Mouse (Mus musculus): Measurements from ENCODE around the gene Pgp.
A peak's percentile ranks its signal among the peaks of the same experiment; 100 is the strongest.
"Not testable (repeated sequence)": the region's sequence is repeated elsewhere in the genome, so short reads cannot be mapped to it uniquely, and the experiment has no call there.

Pgp gene

DNA sequence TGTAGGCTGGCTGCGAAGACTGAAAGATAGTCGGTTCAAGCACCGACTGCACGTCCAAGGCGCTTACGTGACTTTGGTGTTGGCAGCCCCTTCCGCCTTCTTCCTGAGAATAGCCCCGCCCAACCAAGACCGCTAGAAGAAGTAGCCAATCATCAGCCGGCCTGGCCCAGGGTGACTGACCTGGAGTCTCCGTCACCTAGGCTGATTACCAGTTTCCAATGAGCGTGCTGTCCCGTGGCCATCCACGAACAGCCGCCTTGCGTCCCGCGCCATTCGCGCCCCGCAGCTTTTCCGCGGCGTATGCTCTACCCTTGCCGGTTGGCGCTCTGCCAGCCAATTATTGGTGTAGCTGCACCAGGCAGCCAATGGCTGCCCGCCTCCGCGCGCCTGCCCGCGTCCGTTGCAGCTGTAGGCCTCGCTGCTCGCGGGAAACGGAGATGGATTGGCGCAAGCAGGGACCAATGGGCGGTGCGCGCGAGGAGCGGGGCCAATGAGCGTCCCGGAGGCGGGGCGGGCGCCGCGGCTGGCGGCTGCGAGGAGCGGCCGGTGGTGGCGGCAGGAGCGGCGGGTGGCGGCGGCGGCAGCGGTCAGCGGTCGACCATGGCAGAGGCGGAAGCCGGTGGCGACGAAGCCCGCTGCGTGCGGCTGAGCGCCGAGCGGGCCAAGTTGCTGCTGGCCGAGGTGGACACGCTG is at the start of gene Pgp, which contains the start of gene E4f1:
TSS of gene Pgp (plus strand) at position 483 of the 693 bp plus-strand sequence.
TSS of gene E4f1 (minus strand) at position 404 of the 693 bp plus-strand sequence.
- peak; percentile 99 for DNase-seq (ENCODE audit: low spot score)

DNA sequence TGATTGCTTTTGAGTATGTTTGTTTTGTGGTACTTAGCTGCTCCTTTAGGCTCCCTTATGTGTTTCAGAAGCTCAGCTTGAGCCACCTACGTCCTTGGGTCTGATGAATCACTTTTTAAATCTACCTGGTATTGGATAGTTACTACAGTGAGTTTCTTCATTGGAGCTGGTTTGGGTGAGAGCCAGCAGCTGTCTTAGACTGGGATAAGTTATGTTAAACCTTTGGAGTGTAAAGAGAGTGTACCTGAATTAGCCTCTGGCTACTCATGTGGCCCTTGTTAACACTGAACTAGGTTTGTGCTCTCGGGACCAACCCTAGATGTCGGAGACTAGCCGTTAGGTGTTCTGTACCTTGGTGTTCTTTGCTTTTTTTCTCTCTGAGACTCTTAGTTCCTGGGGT is 47.1 kb upstream of the Pgp start:
- no peak for DNase-seq (ENCODE audit: low spot score)

DNA sequence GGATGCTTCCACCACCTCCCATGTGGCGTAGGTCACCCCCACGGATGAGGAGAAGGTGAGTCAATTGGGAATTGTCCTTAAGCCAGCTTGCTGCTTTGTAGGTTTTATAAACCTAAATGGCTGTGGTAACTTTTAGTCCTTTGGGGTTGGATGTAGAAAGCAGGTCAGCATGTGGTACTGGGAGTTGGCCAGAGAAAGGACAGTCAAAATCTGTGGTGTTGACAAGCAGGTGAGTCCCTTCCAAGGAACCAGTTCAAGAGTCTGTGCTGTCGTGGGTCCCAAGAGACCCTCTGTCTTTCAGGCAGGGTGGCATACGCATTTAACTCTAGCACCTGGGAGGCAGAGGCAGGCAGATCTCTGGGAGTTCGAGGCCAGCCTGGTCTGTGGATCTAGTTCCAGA is 45.7 kb upstream of the Pgp start:
- no peak for DNase-seq (ENCODE audit: low spot score)

DNA sequence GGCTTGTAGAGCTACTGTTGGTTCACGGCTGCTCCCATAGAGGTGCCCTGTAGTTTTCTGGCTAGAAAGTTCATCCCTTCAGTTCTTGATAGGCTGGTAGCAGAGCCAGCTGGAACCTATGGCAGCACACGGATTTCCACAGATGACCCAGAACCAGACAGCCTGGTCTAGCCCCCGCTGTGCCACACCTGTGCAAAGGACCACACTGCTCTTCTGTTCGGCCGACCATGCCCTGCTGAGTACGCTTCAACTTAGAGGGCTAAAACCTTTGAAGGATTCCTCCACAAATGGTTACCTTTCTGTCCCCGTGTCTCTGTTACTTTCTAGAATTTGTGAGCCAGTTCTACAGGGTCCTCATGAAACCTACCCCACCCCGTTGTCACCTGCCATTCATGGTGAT is 44.9 kb upstream of the Pgp start:
- DNase-seq (ENCODE audit: low spot score), result not testable (repeated sequence)

DNA sequence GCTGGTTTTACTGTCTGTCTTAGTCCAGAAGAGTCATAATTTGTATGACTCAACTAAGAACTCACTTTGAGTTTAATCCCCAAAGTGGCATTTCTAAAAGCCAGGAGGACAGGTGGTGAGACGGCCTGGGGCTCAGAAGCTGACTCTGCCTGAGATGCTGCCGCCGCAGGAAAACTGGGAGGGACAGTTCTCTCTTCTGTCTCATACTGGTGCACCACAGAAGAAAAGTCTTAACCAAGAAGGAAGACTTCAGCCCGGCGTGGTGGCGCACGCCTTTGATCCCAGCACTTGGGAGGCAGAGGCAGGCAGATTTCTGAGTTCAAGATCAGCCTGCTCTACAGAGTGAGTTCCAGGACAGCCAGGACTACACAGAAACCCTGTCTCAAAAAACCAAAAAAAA is 44.3 kb upstream of the Pgp start:
- DNase-seq (ENCODE audit: low spot score), result no peak

DNA sequence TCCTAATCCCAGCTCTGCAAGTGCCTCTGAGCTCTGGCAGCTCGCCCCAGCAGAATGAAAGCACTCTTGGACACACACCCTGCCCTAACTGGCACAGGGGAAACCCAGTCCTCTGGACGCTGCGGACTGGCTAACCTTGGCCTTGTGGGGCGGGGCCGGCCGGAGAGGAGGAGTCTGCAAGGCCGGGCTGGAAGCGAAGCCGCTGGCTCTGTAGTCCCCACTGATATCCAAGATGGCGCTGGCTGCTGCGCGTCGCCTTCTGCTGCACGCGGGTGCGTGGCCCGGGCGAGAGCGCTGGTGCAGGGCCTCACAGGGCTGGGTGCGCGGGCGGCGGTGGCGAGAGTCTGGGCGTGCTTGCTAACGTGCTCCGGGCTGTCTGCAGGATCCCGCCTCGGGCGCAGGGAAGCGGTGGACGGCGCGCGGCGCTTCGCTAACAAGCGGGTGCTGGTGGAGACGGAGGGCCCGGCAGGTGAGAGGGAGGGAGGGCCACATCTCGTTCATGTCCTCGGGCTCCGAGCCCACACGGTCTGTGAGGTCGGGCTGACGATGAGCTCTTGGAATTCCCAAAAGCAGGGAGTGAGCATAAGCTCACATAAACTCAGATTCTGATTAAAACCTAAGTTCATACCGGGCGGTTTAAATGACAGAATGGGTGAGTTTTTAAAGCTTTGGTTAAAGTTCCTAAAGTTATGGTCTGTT is 43.6 kb upstream of the Pgp start, which contains the start of gene Eci1:
TSS of gene Eci1 (plus strand) at position 171 of the 699 bp plus-strand sequence.
- DNase-seq (ENCODE audit: low spot score), result peak; percentile 96

DNA sequence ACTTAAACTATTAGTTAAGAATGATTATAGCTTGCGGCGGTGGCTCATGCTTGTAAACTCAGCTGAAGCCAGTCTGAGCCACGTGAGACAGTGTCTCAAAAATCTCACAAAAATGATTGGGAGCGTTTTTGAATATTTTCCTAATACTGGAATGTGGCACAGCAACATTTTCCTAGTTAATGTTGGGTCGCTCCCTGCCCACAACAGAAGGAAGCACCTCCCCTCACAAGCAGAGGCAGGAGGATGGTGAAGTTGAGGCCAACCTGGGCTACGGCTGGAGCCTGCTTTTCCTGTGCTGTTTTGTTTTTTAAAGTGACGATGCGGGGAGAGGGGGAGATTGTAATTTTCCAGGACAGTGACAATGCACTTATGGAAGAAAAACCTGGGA is 43.0 kb upstream of the Pgp start:
- DNase-seq (ENCODE audit: low spot score), result no peak

DNA sequence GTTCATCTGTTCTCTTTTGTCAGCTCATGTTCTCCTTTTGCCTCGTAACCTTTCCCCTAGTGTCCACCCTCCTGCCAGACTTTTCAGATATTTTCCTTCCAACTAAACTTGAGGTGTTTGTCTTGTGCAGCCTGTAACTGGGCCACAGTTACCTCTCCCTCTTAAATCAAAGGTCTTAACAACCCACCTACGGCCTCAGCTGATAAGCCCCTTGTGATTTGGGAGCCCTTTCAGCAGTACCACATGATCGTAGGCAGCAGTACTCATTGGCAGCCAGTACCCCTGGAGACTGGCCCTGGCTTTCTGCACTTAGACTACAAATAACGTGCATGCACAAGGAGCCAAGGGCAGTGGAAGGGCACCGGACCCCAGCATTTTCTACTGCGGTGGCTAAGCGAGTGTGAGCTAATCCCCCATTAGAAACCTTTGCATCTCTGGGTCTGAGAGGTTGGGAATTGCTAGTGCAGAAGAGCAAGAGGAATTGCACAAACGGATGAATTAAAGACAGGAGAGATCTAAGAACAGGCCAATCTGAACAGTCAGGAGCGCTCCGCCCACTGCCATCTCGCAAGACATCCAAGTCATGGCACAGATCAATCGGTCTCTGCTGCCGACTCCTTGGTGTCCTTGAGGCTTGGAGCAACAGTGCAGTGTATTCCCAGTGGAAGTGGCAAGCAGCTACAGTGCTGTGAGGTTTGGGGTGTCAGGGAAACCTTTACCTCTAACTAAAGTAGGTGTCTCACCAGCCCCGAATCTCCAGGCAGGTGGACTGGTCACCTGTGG is 40.8 kb upstream of the Pgp start:
- no peak for DNase-seq (ENCODE audit: low spot score)

DNA sequence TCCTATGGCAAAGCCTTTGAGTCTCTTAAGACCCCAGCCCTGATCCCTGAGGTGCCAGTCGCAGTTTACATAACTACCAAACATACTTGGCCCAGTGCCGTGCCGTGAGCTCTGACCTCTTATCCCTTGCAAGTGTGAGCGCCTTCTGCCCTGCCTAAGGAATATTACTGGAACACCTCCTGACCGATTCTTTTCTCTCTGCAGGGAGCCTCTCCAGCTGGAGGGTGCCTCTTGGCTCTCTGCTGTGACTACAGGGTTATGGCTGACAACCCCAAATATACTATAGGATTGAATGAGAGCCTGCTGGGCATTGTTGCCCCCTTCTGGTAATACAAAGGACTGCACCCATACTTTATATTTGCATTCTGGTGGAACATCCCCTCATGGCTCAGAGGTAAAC is 33.2 kb upstream of the Pgp start:
- no peak for DNase-seq (ENCODE audit: low spot score)

DNA sequence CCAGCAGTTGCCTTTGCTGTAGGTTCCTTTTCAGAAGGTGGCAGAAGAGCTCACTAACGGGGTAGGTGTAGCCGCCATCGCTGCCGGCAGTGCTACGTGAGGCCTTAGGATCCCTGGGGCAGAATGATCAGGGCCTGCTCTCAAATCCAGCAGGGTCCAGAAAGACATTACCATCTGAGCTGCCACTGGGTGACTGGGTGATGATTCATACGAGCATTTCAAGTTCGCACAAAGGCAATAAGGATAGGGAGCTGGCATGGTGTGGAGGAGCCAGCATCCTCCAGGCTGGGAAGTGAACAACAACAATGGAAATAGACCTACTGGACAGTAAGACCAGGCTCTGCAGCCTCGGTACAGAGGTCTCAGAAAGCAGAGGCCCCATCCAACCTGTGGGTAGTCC is 29.8 kb upstream of the Pgp start:
- no peak for DNase-seq (ENCODE audit: low spot score)

DNA sequence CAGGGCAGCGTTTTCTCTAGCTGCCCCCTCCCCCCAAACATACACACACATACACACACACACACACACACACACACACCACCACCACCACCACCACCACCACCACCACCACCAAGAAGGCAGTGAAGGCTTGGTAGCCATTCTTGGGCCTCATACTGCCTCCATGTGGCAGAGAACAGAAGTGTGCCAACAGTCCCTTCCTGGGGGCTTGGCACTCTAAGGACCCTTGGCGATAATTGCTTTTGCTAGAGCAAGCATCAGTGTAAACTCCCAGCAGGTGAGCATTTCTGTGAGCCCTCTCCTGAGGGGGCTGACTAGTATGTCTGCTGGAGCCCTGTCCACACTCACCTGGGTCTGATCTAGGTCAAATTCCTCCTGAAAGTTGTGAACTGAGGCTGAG is 29.0 kb upstream of the Pgp start:
- no peak for DNase-seq (ENCODE audit: low spot score)

DNA sequence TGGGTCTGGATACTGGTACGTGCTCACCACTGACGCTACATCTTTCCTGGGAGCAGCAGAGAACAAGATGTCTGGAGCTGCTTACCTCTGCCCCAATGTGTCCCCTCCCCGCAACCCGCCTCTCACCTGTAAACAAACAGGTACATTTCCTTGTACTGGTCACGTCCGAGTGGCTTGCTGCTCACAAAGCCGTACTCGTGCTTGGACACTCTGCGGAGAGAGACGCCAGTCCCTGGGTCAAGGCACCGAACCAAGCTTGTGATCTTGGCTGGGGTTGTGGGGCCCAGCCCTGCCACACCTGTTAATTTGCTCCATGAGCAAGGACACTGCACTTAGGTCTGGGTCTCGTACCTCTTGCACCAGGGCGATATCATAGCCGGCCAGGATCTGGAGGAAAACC is 28.1 kb upstream of the Pgp start:
- no peak for DNase-seq (ENCODE audit: low spot score)

DNA sequence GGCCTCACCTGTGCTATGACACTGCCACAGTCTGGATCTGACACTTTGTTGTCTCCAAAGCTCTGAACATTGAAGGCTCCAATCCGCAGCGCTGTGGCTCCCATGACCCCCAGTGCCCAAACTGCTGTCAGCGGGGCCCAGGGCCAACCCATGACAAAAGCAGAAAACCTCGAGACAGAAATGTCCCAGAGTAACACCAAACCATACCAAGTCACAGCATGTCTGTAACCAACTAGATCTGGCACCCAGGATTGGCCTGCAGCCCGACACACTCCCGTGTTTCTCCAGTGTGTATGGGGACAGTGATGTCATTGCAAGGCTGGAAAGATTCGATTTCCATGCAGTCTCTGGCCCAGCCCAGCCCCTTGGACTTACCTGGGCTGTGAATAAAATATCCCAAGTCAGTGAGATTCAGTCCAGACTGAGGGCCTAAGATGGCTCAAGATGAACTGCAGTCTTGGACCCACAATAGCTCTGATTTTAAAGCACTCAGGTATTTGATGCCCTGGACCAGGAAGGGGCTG is 27.5 kb upstream of the Pgp start, which contains the start of gene Dnase1l2:
TSS of gene Dnase1l2 (minus strand) at position 474 of the 524 bp plus-strand sequence.
- no peak for DNase-seq (ENCODE audit: low spot score)

DNA sequence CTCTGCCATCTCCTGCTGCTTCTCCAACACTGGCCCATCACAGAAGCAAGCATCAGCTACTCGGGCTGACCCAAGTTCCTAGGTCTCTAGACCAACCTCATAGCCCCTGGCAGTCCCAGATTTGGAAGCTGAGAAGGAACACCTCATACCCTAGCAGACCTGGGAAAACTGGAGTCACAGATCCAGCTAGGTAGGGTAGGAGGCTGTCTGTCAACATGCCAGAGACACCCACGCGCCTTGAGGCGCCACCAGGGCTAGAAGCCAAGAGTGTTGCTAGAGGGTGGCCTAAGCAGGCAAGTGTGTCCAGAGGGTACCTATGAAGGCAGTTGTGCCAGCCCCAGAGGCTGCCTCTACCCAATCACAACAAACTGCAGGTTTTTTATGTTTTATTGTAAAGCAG is 26.8 kb upstream of the Pgp start:
- DNase-seq (ENCODE audit: low spot score), result peak; percentile 69

DNA sequence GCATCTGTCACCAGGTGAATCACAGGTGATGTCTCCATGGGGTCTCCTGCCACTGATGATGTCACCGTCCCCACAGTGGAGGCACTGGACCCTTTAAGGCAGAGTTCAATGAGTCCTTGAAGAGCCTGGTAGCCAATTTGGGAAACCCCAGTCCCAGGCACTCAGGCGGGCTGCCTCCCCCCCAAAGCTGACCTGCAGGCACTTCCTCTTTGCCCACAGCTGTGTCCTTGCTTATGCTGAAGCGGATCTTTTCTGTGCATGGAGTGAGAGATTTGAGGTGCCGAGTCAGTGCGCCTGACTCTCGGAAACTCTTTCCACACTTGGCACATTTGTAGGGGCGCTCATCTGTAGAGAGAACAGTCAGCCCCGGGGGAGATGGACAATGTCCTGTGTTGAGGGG is 23.6 kb upstream of the Pgp start:
- no peak for DNase-seq (ENCODE audit: low spot score)

DNA sequence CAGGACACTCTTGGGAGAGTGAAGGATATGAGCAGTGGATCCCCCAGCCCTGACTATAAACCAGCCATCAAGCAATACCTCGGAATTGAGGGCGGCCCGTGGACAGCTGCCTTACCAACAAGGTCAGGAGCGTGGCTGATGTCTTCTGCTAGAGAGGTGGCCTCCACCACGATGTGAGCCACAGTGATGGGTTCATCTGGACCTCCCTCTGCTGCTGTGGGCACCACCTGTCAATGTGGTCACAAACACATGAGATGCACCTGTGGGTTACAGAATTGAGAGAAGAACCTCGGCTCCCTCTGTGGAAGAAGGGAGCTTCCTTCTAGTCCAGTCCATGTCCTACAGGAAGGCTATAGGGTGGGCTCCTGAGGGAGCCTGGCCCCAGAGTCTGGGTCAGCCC is 20.7 kb upstream of the Pgp start:
- DNase-seq (ENCODE audit: low spot score), result no peak

DNA sequence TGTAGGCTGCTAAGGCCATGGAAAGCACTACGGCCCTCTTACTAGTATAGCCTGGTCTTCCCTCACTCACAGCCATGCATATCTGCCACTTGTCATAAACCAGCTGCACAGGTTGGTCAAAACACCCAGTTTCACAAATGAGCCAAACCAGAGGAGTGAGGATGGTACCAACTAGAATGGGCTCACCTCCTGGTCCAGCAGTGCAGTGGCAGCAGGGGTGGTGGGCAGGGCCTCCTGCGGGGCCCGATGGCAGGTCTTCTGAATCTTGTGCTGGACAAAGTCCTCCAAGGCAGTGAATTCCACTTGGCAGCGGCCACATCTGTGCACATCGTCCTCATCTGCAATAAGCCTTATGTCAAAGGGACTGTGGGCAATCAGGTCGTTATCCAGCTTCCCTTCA is 19.0 kb upstream of the Pgp start:
- no peak for DNase-seq (ENCODE audit: low spot score)

DNA sequence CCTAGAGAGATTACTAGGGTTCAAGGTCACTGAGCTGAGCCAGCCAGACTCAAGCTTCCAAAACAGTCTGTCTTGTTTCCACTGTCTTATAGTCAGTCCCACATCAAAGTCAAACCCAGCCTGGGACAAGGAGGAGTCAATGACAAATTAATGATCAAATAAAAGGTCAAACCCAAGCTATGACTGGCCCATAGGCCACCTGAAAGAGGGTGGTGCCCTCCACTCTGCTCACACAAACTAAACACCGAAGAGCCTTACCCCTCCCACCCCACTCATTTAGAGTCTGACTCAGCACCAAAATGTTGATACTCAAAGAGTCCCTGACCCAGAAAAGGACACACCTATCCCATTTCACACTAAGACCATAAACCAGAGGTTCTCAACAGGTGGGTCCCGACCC is 16.8 kb upstream of the Pgp start:
- DNase-seq (ENCODE audit: low spot score), result no peak

DNA sequence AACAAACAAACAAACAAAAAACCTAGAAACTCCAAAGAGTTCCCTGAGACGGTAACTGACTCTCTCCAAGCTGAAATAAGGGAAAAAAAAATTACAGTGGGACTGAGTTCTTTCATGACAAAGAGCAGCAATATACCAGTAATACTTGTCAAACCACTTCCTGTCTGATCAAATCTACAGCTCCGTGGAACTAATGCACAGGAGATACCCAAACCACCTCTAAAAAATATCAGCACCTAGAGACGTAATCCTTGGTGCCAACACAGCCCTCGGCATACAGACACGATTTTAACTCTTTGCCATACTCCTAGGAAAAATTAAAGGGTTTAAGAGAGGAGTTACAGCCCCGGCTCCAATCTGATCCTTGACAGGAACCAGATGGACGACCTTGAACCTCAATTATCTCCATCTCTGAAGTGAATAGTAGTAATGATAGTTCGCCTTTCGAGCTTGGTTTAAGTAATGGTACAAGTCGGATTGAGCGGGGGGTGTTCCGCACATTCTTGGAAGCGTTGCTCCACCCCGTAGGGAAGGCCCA is 15.9 kb upstream of the Pgp start:
- DNase-seq (ENCODE audit: low spot score), result no peak

DNA sequence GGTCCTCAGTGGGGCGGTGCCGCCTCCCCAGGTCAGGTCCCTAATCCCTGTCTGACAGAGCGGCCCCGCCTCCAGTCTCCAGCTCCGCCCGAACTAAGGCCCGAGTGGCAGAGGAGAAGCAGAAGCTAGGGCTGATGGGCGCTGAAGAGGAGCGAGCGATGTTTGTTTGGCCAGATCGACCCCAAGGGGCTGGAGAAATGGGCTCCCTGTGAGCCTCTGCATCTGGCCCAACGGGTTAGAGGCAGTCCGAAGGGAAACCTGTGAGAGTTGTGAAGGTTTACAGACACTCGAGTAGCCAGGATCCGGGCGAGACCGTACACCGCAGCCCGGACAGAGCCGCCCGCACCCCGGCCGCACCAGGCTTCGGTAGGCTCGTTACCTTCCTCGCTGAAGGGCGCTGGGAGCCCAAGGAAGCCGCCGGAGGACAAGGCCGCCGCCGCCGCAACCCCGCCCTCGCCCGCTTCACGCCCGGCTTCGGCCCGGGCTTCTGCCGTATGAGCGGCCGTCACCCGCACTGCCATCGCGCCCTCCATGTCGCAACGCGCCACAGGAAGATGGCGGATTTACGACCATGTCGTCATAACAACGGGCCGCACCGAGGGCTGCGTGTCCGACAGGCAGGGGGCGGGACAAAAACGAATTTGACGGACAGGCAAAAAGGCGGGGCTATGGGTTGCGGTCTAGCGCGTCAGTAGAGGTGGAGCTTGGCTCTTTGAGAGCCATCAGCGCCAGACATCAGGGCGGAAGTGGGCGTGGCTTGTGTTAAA is 15.3 kb upstream of the Pgp start:
- DNase-seq (ENCODE audit: low spot score), result peak; percentile 99

DNA sequence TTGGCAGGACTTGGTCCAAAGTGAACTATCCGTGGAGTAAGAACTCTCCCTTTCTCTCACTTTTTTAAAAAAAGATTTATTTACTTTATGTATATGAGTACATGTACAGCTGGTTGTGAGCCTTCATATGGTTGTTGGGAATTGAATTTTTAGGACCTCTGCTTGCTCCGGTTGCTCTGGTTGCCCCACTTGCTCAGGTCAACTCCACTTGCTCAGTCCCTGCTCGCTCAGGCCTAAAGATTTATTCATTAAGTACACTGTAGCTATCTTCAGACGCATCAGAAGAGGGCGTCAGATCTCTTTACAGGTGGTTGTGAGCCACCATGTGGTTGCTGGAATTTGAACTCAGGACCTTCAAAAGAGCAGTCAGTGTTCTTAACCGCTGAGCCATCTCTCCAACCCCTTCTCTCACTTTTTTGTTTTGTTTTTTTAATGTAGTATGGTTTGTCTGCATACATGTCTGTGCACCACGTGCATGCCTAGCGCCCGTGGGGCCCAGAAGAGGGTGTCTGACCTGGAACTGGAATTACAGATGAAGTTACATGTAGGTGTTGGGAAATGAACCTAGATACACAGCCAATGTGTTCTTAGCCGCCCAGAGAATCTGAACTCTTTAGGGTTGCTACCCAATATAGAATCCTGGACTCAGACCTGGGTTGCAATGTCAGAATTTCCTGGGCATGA is 14.5 kb upstream of the Pgp start:
- not testable (repeated sequence) for DNase-seq (ENCODE audit: low spot score)

Data from testis, postnatal 10 days (tissue).